Mouse (Mus musculus): ENCODE measurements around the gene Mettl15.

The Mettl15 gene

GRCm38 (mm10) chr2:109158509-109158908 is 122.0 kb downstream of the Mettl15 start:
- DNase-seq (ENCODE audit: low spot score), result no peak

GRCm38 (mm10) chr2:109156131-109156530 is 124.4 kb downstream of the Mettl15 start:
- no peak for DNase-seq (ENCODE audit: low spot score)

- no peak for DNase-seq (ENCODE audit: low spot score)
Observed at GRCm38 (mm10) chr2:109153402-109154050, 127.0 kb downstream of the Mettl15 start.

- no peak for DNase-seq (ENCODE audit: low spot score)
Observed at GRCm38 (mm10) chr2:109147292-109147691, 133.3 kb downstream of the Mettl15 start.

- no peak for DNase-seq (ENCODE audit: low spot score)
Observed at GRCm38 (mm10) chr2:109144410-109144809, 136.1 kb downstream of the Mettl15 start.

- DNase-seq (ENCODE audit: low spot score), result no peak
Observed at GRCm38 (mm10) chr2:109140330-109140729, 140.2 kb downstream of the Mettl15 start.

- DNase-seq (ENCODE audit: low spot score), result no peak
Observed at GRCm38 (mm10) chr2:109137276-109137675, 143.3 kb downstream of the Mettl15 start.

- DNase-seq (ENCODE audit: low spot score), result no peak
Observed at GRCm38 (mm10) chr2:109130718-109131117, 149.8 kb downstream of the Mettl15 start.

GRCm38 (mm10) chr2:109129921-109130320 is 150.6 kb downstream of the Mettl15 start:
- DNase-seq (ENCODE audit: low spot score), result no peak

- no peak for DNase-seq (ENCODE audit: low spot score)
Observed at GRCm38 (mm10) chr2:109105773-109106484, 174.6 kb downstream of the Mettl15 start.

GRCm38 (mm10) chr2:109049686-109050085 is 230.9 kb downstream of the Mettl15 start:
- DNase-seq (ENCODE audit: low spot score), result no peak

Measured in embryo, embryonic 10.5 days (tissue).